Mouse (Mus musculus) ZHBTc4 (cell line): ENCODE data around the gene Zan.
A peak's percentile ranks its signal among the peaks of the same experiment; 100 is the strongest.
"Not testable (repeated sequence)": the region's sequence is repeated elsewhere in the genome, so short reads cannot be mapped to it uniquely, and the experiment has no call there.

Experiments used
- DNase-seq: peaks from one replicate; pipeline ENCODE4 v3.0.0-alpha.2; 2011; ENCODE audit warnings: low read depth, low spot score

The Zan gene

DNA sequence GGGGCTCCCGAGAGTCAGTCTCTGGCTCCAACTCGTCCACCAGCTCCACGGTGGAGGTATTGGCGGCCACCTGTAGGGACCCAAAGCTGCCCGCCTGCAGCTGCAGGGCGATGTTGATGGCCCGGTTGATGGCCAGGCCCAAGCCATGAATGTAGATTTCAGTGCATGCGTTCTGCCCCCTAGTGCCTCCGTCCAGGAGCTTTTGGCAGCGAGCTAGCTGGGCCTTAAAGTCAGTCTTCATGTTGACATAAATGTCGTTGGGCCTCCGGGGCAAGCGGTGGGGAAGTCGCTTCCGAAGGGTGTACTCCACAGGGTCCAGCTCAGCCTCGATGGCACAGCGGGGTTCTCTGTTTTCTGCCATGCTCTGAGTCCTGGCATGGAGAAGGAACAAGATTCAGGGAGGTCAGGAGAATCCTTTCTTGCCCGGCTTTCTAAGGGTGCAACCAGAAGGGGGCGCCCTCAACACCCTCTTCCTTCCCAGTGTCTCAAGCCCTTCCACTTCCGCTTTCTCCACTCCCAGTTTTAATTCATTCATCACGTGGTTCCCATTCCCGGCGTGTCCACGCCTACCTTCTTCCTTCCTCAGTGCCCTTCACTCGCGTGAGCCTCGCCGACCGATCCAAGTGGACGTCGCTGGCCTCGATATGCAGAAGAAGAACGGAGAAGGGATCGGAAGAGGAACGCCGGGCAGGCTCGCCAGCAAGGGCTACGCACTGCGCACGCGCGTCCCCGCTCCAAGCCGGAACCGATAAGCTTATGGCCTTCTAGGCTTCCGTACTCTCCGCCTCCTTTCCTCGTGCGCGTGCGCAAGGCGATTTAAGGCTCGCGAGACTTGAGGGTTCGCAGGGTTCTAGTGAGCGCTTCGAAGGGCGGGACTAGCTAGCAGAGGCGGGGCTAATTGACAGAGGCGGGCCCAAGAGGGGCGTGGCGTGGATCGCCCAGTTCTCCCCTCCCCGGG, 25.1 kb upstream of the Zan start, which contains the start of gene Pop7:
Gene Pop7 (minus strand): TSS at position 810 of the 958 bp plus-strand sequence.
- peak; percentile 100 for DNase-seq

DNA sequence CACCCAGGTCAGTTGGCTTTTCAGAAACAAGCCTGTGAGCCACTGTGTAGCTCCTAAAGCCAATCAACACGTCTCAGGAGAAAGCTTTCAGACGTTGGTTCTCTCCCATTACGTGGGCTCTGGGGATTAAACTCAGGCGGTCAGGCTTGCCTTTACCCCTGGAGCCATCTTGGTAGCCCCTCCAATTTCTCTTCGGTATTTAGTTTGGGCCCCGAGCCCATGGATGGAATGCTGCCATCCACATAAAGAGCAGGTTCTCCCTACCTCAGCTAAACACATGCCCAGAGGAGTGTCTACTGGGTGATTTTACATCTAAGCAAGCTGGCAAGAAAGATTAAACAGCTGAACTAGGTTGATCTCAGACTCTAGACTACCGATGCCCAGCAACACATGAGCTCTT, 23.3 kb upstream of the Zan start:
- DNase-seq, result no peak

DNA sequence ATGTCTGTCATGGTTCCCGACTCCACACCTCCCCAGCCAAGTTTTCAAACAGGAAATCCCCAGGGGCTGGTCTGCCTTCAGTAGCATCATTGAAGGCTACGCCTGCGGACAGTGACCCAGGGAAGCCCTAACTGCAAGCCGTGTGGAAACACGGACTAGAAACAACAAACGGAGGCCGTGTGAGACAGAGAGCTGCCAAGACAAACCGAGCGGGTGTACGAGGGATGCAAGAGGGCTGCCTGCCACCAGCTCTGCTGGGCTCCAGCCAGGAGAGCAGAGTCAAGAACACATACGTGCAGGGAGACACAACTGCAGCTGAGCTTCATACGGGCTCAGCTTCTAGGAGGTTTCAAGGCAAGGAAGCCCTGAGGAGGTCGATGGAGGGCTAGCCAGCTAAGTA, 17.0 kb upstream of the Zan start:
- DNase-seq, result peak; percentile 45

DNA sequence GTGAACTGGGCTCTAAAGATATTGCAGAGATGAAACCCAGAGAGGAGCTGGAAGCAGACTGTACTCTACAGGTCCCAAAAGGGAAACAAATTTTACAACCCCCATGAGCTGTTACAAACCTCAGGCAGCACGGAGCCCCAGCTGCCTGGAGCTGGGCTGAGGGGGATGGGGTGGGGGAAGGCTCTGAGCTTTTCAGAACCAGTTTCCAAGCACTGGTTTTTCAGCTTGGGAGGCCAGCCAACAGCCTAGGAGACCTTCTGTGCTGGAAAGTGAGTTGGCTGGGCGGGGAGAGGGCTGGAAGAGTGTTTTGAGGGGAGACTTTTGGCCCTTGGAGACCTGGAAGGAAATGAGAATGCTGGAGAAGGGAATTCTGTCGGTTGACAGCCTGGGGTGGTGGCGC, 14.7 kb upstream of the Zan start:
- no peak for DNase-seq

DNA sequence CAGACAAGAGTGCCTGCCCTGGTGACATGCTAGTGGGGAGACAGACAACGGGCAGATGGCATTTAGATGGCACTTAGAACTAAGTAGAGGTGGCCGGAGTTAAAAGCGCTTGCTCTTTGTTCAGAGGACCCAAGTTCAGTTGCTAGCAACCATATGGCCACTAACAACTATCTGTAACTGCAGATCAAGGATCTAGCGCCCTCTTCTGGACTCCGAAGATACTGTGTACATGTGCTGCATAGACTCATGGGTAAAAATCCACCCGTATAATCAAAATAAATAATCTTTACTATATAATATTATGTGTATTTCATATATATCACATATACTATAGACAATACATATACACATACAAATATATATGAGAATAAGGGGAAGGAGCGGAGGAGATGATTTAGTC, 10.8 kb upstream of the Zan start:
- peak; percentile 78 for DNase-seq

DNA sequence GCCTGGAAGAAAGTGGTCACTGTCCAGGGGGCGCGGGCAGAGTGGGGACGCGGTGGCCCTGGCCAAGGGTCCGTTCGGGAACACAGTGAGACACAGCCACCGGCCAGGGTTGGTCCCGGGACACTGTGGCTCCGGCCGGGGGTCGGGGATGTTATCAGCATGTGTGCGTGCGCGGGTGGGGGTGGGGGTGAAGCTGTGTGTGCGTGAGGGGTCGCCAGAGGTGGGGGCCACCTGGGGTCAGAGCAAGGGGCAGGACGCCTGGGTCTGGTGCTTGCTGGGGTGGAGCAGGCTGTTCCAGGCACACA, 8.9 kb upstream of the Zan start:
- no peak for DNase-seq

DNA sequence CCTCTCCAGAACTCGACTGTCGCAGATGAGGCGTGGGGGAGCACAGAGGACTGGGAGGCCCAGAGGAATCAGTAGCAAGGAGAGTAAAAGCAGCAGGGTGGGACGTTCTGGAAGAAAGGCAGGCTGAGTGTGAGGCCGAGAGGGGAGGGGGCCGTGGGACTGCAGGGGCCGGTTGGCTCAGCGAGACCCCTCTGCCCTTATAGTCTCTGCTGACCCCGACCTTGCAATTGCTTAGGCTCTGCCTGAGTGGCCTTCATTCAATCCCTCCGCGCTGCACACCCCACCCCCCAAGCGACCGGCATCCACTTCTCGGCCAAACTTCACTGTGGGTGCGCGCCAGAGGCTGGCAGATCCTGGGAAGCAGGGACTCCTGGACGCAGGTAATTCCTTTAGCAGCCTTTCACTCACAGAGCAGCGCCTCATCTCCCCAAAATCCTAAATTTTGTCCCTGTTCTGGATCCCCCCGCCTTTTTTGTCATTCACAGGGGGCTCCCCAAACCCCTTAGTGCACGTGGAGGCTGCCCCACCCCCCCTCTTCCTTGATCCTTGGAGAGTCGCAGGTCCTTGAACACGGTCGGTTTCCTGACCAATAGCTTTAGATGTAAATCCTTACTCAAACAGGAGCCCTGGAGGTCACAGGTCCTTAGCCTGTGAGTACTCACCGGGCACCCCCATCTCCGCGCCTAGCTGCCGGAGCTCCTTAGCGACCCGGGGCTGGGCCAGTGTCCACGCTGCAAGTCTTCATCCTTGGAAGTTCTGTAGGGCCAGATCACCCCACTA, 8.4 kb upstream of the Zan start:
- no peak for DNase-seq

DNA sequence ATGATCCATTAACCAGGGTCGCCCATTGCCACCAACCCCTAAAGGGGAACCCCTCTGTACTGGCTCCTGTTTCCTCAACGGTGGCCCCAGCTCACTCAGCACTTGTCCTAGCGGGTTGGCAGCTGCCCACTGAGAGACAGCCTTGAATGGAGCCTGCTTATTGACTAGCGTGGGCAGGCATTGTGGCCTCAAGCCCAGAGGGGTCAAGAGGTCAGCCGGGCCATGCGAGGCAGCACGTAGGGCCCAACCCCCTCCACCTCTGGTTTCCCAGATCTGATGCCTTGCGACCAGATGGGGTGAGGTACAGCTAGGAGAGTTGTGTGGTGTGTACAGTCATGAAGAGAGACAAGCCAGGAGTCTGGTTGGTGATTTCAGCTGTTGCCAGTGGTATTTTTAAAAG, 5.0 kb upstream of the Zan start:
- DNase-seq, result no peak

DNA sequence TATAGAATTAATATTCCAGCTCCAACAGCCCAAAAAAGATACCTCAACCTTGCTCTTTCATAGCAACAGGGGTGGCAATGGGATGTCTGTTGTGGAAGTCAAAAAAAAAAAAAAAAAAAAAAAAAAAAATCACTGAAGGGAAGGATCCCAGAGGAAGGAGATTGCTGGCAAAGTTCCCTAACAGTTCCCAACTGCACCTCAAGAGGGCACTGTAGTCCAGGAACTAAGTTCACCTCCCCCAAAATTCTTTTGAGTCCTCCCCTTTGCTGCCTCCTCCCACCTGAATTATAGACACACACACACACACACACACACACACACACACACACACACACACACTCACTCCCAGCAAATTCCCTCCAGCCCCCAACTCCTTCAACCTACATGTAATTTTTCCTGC, 4.3 kb upstream of the Zan start:
- peak; percentile 84 for DNase-seq

DNA sequence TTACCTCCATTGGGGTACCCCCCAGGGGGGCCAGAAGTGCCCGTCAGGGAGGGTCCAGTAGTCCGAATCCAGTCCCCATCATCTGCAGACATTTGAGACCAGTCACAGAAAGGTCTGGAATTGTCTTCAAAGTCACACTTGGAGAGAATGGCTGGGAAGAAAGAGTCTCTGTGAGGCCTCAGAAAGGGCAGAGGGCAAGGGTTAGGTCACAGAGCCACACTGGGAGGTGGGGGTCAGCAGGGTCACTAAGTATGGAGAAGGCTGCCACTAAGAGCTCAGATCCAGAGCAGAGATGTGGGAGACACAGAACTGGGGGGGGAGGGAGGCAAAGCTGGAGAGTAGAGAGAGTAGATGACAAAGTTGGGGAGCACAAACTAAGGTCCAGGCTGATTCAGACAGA, 2.5 kb downstream of the Zan start:
- no peak for DNase-seq

DNA sequence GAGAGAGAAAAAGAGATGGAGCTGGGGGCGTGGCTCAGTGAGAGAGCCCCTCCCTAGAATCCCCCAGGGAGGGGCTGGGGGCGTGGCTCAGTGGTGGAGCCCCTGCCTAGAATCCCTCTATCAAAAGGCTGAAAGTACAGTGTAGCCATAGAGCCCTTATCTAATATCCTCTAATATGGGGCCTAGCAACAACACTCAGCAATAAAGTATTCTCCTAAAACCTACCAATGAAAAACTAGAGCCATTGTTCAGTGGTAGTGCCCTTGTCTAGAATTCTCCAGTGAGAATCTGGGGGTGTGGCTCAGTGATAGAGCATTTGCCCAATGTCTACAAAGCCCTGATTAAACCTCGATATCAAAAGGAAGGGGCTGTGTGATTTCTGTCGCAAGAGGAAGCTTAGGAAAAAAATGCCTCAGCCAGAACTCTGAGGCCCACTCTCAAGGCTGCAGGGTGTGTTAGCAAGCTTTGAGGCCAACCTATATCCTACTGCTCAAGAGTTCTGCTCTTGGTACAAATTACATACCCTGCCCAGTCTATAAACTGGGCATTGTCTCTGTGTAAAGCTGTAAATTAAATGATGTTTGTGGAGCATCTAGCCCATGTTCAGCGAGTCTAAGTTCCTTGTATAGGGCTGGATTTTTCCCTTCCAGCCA, 4.5 kb downstream of the Zan start:
- no peak for DNase-seq

DNA sequence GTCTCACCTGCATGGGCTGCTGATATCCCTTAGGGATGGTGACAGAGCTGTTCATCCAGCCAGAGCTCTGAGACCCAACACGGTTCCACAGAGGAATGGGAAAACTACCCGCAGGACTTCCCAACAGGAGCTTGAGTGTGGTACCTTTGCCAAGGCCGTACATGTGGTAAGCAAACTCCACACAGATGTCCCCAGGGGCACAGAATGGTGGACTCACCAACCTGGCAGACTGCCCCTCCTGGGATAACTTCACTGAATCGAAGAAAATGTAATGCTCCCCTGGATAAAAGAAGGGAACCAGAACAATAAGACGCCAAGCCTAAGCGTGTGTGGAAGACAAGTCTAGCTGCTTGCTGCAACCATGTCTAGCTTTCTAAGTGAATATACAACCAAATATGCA, 9.9 kb downstream of the Zan start:
- no peak for DNase-seq

DNA sequence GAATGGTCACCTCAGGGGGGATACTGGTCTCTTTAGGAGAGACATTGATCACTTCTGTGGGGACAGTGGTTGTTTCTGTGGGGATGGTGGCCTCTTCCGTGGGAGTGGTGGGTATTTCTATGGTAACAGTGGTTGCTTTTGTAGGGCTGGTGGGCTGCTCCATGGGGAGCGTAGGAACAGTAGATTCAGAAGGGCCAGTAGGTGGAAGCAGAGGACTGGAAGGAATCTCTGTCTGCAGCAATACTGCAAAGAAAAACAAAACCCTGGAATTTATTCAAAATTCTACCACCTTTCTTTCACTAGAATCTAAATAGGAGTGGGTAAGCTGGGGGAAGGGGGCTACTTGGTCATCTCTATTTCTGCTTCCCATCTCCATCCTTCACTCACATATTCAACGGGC, 11.8 kb downstream of the Zan start:
- DNase-seq, result no peak

DNA sequence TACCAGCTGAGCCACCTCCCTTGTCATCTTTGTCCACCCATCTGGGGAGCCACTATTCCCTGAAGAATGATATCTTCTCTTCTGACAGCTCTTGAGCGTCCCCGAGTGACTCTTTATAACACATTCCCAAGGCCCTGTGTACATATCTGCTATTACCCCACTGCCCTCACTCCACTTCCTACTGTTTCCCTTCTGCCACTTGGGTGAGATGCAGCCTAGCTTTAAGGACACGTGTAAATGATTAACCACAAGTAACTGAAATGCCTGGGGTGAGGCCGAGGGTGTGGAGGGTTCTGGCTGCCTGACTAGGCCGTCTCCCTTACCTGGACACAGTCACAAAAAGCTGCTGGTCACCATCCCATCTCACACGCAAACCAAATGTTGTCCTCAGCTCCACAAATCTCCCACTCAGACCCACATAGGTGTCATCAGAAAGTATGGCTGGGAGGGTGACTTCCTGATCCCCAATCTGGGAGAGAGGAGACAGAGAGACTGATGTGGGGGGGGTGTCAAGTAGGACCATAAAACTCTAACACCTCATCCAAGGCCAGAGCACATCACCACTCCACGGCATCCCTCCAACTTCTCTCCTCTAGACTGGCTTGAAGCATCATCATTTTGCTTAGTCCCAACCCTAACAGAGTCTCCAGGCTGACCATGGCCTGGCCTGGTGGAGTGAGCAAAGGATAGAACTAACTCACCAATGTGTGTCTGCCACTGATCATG, 20.8 kb downstream of the Zan start:
- DNase-seq, result no peak

DNA sequence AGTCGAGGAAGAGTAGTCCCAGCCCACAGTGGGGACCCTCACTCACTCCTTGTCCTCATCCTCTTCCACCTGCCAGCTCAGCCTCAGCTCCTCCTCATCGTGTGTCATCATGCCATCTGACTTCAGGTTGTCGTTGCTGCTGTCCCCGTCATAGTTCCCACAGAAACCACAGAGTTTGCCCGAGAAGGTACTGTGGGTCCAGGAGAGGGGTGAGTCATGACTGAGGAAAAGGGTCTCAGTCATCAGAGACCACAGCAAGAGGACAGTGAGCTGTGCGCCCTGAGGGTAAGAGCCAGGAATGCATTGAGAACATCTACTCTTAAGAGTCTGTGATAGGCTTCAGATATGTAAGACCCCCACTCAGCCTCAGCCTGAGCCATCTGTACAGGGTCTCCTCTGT, 21.7 kb downstream of the Zan start:
- no peak for DNase-seq

DNA sequence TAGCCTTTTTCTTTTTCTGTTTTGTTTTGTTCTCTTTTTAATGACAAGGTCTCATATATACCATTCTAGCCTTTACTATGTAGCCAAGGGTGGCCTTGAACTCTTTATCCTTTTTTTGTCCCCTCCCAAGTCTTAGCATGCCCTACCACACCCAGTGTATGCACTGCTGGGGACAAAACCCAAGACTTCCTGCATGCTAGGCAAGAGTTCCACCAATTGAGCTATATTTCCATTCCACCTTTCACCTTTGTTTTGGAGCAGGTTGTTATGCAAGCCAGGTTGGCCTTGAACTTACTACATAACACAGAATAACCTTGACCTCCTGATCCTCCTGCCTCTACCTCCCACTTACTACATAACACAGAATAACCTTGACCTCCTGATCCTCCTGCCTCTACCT, 31.3 kb downstream of the Zan start:
- DNase-seq, result peak; percentile 62

DNA sequence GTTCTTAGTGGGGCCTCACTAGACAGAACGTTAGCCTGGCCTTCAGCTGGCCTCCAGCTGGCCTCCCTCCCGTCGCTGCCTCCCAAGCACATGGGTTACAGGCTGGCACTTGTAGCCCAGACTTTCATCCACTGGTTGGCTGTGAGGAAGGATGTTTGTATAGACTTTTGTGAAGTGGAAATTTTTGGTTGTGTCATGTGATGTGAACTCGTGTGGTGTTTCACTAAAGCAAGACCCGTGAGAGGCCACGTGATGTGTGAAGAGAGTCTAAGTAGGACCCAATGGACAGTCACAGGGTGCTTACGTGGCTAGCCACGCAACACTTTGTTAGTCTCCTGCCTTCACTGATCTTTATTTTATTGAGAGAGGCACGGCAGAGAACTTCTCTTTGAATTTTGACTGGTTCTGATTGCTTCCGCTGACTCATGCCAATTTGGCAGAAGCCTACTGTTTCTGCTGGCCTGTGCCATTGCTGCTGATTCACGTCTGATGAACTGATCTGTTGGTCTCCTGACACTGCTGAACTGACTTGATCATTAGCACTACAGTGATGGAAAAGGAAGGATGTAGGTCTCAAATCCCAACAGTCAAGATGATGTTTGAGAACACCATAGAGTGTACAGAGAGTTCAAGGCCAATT, 36.5 kb downstream of the Zan start:
- no peak for DNase-seq

DNA sequence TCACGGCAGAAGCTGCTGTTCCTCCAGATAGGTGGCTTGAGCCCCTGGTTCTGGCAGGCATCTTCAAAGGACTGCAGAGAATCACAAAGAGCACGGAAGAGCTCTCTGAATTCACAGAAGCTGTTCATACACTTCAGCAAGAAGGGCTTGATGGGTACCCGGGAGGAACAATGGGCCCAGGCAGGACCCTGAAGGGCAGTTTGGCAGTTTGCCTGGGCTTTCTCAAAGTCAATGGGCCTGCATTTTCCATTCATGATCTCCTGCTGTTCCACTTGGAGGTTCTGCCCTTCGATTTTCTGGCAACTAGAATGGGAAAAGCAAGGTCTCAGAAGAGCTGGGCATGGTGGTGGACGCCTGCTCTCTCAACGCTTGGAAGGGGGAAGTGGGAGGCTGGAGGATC, 43.0 kb downstream of the Zan start:
- DNase-seq, result peak; percentile 83

DNA sequence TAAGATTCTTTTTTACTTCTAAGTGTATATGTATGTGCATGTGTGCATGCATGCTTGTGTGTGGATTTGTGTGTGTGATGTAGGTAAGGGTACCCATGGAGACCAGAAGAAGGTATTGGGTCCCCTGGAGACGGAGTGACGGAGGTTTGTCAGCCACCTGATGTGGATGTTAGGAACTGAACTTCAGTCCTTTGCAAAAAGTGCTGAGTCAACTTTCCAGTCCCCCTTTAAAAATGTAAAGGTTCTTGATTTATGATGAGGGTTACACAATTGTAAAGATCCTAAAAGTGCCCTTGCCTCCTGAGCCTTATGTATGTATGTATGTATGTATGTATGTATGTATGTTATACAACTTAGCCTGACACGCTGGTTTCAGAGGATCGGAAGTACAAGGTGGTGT, 46.5 kb downstream of the Zan start:
- DNase-seq, result not testable (repeated sequence)

DNA sequence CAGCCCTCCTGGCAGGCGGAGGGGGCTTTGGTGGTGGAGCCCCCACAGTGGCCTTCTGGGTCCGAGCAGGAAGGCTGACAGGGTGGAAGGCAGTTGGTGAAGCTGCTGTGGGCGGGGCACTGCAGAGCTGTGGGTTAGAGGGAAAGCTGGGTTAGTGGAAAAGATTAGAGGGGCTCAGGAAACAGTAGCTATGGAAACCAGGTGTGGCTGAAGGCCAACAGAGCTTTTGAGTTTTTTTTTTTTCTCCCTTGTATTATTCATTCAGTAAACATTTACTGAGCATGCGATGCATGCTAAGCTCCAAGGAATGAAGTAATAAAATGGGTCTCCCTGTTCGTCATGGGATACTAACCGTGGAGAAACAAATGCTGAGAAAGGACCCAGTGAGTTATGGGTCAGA, 51.2 kb downstream of the Zan start:
- DNase-seq, result no peak

DNA sequence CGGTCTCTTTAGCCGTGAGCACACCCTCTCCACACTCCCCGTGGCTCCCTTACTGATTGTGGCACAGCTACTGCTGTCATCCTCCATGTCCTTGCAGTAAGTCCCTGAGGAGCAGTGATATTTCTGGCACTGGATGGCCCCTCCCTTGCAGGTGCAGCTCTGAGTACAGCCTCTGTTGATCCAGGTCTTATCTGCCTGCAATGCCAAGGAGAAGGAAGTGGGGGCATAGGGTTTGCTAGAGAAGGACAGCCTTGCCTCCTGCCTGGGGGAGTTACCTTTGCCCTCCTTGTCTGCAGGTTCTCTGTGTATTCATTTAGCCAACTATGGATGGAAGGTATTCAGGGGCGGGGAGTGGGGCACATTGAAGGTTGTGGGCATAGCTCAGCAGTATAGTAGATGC, 57.0 kb downstream of the Zan start:
- DNase-seq, result no peak
